Mouse (Mus musculus) lung, postnatal 4 days (tissue): ENCODE data around the gene Numb.

Experiments
- DNase-seq, 2 experiments: peaks; one replicate each; pipeline ENCODE4 v3.0.0; 2021

The Numb gene

GRCm38 (mm10) chr12:83852512-83853213, 69.1 kb downstream of the Numb start:
- no peak for DNase-seq

GRCm38 (mm10) chr12:83850334-83850733, 71.4 kb downstream of the Numb start:
- DNase-seq = no peak

GRCm38 (mm10) chr12:83848595-83849231, 73.0 kb downstream of the Numb start:
- DNase-seq = no peak

GRCm38 (mm10) chr12:83847877-83848276, 73.9 kb downstream of the Numb start:
- no peak for DNase-seq

- no peak for DNase-seq
Observed at GRCm38 (mm10) chr12:83842678-83843440, 78.9 kb downstream of the Numb start.

- no peak for DNase-seq
Observed at GRCm38 (mm10) chr12:83841409-83842190, 80.1 kb downstream of the Numb start.

- DNase-seq = no peak
Observed at GRCm38 (mm10) chr12:83833979-83834378, 87.8 kb downstream of the Numb start.

- no peak for DNase-seq
Observed at GRCm38 (mm10) chr12:83830424-83830823, 91.3 kb downstream of the Numb start.

GRCm38 (mm10) chr12:83816616-83817015, 105.1 kb downstream of the Numb start:
- DNase-seq = no peak

- no peak for DNase-seq
Observed at GRCm38 (mm10) chr12:83811901-83812300, 109.8 kb downstream of the Numb start.

GRCm38 (mm10) chr12:83803641-83804040, 118.1 kb downstream of the Numb start:
- DNase-seq = no peak

- no peak for DNase-seq
Observed at GRCm38 (mm10) chr12:83800943-83801342, 120.8 kb downstream of the Numb start.

- no peak for DNase-seq
Observed at GRCm38 (mm10) chr12:83798313-83798712, 123.4 kb downstream of the Numb start.

GRCm38 (mm10) chr12:83795586-83795985, 126.1 kb downstream of the Numb start:
- DNase-seq = no peak

GRCm38 (mm10) chr12:83795051-83795450, 126.7 kb downstream of the Numb start:
- no peak for DNase-seq

GRCm38 (mm10) chr12:83792706-83793410, 128.9 kb downstream of the Numb start:
- no peak for DNase-seq

- peak in 1 of 2 experiments; percentile 2 for DNase-seq
Observed at GRCm38 (mm10) chr12:83791737-83792136, 130.0 kb downstream of the Numb start.

- DNase-seq = peak in 1 of 2 experiments; percentile 2
Observed at GRCm38 (mm10) chr12:83790749-83791148, 131.0 kb downstream of the Numb start.

GRCm38 (mm10) chr12:83789781-83790140, 132.0 kb downstream of the Numb start:
- DNase-seq = no peak

- no peak for DNase-seq
Observed at GRCm38 (mm10) chr12:83789051-83789780, 132.5 kb downstream of the Numb start.

- no peak for DNase-seq
Observed at GRCm38 (mm10) chr12:83785305-83785704, 136.4 kb downstream of the Numb start.

GRCm38 (mm10) chr12:83782669-83783068, 139.1 kb downstream of the Numb start:
- DNase-seq = no peak
